Mouse (Mus musculus) heart, adult 2 months (tissue): ENCODE results near the gene Gcdh.

Experiments
- CTCF ChIP-seq: fragments of 200-600 bp; IDR thresholded peaks from 2 replicates; pipeline ENCODE4 v1.8.1; 2022; ENCODE audit warnings: antibody characterized with exemption, mild to moderate bottlenecking, moderate library complexity
- POLR2A ChIP-seq: fragments of 200-500 bp; IDR thresholded peaks from 2 replicates; pipeline ENCODE4 v1.6.1; 2011; ENCODE audit warnings: mild to moderate bottlenecking, low read depth, low read length, control low read depth; ENCODE audit not compliant: insufficient read depth

DNA sequence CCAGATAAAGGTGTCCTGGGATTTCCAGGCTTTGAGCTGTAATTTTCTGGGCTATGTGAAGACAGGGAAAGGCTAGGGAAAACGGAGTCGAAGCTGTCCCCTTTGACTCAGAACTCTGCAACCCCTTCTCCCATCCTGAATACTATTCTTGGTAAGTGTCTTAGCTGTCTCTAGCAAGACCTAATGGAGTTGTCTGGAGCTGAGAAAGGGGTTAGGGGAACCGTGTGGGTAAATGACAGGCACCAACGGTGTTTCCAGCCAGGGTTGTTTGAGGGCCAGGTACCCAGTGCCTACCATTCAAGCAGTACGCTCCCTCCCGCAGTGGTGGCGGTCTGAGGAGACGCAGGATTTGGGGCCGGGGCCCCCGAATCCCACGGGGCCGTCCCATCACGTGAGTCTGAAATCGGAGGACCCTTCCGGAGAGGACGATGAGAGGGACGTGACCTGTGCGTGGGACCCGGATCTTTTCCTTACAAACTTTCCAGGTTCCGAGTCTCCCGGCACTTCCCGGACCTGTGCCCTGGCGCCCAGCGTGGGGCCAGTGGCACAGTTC, 8.7 kb upstream of the Gcdh start:
- TF ChIP-seq CTCF: no peak
- no peak for TF ChIP-seq POLR2A
